Mouse (Mus musculus) naive thymus-derived CD4-positive, alpha-beta T cell, adult 2 months (primary cell): ENCODE results near the gene Hsp90b1.
"Not testable (repeated sequence)": the region's sequence is repeated elsewhere in the genome, so short reads cannot be mapped to it uniquely, and the experiment has no call there.

Experiments used
- DNase-seq: peaks from one replicate; pipeline ENCODE4 v3.0.0-alpha.2; 2011; ENCODE audit warnings: low read depth

Hsp90b1 gene

DNA sequence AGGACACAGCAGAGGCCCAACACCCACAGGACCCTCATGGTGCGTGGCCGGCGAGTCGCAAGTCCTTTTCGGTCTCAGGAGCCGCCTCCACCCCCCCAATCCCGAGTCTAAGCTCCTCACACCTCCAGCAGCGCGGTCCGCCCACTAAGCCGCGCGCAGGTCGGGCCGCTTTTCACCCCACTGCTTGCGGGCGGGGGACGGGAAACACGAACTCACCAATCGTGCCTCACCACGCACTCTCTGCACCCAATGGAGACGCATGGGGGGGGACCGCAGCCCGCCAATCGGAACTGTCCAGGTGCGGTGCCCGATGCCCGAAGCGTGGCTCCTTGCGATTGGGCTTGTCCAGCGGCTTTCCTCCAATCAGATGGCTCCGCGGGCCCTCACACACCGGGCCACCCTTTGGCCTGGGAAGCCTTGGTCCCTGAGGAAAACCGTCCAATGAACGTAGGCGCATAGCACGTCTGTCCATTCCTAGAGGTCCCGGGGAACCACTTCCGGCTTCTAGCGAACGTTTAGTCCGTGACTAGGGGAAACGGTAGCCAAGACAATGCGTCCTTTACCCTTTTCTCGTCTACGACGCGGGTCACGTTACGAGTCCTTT is at the start of gene Hsp90b1, which contains the start of gene Ttc41:
TSS of gene Hsp90b1 (minus strand) at position 192 of the 604 bp plus-strand sequence.
TSS of gene Ttc41 (plus strand) at position 494 of the 604 bp plus-strand sequence.
- DNase-seq: peak; percentile 97

DNA sequence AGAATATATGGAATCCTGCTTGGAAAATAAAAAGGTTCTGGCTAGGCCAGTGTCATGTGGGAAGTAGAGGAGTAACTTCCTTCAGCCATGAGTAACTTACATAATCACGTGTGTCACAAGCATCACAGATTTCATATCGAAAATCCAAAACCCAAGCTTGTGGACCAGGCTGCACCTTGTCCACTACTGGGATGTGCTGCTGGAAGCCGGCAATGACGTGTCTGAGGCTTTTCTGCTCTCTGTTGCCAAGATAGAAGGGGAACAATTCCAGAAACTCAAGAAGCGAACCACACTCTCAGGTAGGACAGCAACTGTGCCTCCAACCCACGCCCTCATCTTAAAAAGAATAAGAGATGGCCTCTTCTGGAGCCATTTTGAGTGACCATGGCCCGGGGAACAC is 39.0 kb upstream of the Hsp90b1 start:
- DNase-seq: no peak

DNA sequence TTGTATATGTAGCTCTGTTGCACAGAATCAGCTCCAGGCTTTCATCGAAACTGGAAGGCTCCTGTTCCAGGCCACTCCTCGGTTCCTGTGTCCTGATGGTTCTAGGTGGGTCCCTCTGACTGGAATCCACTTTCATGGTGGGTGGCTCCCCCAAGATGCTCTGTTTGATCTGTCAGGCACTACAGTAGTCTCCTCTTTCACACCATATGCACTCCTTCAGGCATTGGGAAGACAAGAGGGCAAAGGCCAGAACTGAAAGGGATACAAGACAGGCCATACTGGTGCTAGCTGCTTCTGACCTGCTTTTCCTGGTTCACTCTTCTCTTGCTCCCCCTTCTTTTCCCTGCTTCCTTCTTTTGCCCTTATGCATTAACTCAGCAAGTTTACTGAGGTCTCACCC is 37.6 kb upstream of the Hsp90b1 start:
- no peak for DNase-seq

DNA sequence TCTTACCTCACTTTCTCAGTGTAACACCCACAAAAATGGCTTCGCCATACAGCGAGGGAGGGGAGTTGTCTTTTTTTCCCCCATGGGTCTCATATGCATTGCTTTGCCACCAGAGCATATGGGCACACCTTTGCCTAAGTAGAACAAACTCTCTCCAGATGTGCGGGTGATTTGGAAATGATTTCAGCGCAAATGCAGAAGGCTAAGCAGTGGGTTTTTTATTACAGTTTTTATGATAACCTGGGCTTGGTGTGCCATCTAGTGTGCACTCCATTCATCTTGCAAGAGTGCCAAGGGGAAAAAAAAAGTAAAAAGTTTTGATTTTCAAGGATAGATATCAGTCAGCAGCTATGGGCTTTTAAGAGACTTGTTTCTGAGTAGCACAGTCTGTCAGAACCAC is 29.7 kb upstream of the Hsp90b1 start:
- DNase-seq: peak; percentile 51

DNA sequence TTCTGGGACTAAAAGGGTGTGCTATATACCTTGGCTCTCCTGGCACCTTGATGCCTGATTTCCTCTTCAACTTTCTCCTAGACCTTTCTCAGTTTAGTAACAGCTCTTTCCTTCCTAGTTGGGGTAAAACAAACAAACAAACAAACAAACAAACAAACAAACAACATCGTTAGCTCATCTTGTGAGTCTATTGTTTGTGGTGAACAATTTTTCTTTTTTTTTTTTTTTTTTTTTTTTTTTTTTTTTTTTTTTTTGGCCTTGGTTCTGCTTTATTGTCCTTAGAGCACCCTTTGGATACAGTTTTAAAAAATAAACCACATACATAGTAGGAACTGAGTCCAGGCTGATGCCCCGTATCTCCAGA is 26.2 kb upstream of the Hsp90b1 start:
- DNase-seq: no peak

DNA sequence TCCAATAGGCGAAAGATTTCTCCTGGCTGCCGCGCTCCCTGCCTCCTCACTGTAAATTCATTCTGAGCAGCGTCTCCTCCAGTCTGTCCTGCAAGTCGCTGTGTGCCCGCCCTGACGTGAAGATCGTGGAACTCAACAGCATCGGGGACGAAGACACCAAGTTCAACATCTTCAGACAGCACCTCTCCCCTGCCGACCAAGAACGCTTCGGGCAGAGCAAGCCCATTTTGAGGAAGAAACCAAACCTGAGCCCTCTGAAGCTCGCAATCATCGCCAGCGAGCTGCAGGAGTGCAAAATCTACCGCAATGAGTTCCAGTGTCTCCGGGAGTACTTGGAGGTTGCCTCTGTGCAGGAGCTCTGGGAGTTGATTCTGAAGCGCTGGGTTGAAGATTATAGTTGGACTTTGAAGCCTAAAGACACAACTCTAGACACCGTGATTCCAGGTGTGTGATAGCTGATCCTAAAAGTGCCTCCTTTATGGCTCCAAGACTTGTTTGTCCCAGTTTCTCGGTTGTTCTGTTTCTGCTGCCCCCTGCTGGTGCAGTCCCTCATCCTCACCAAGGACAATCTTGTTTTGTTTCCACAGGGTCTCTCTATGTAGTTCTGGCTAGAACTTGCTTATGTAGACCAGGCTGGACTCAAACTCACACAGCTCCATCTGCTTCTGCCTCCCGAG is 25.7 kb upstream of the Hsp90b1 start:
- DNase-seq: peak; percentile 92

DNA sequence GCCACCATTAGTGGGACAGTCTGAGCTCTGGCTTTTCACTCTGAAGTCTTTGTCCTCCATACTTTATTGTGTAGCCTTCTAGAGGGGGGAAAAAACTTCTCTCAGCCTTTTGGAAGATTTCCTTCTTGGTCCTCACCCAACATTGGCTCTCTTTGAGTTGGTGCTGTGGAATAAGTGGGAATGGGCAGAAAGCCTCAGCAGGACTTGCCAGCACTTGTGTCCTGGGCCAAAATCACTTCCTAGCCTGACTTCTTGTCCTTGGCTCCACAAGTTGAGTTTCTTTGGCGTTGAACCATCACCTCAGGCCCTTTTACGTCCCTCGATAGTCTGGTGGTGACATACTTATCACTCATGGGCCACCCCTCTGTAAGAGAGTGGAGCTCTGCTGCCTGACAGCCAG is 22.9 kb upstream of the Hsp90b1 start:
- peak; percentile 33 for DNase-seq

DNA sequence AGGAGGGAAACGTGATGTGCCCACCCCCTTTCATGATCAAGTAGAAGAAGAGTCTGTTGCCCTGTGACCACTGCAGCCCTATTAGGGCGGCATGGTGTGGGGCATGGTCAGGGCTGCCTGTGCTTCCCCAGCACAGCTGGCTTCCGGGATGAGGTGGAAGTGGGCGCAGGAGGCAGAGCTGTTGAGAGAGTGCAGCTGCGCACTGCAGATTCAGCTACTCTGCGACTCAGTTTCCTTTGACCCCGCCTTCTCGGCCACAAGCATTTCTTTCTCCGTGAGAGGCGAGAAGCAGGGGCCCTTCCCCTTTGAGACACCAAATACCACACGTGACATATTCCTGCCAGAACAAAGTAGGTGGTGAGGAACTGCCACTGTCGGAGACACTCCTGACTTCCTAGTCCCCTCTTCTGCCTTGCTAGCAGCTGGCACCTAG is 22.3 kb upstream of the Hsp90b1 start:
- peak; percentile 87 for DNase-seq

DNA sequence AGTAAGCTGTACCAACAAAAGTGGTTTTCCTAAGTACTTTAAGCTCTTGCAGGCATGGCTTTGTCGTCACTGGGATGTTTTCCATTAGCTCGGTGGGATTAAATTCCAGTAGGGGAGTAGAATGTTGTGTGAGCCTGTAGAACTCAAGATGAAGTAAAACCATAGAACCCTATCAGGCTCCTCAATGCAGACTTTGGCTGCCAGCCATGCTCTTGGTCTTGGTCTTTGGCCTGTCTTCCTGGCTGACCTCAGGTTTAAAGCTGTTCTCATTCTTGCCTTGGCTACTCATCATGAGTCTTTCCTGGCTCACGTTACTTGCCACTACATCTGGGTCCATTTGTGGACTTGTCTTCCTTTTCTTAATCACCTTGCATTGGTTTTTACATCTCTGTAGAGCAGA is 6.8 kb upstream of the Hsp90b1 start:
- DNase-seq: no peak

DNA sequence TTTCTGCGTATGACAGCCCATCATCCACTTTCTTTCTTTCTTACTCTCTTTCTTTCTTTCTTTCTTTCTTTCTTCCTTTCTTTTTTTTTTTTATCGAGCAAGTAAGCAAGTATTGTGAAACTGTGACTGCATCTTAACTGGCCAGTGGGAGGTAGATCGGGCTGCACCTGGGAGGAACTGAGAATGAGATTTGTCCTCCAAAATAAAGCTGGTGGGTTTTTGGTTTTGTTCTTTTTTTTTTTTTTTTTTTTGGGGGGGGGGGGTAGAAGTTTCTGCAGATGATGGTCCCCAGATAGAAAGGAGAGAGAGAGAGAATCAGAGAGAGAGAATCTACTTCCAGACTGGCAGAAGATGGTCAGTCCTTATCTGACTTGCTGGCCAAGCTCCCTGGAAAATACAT is 1.8 kb upstream of the Hsp90b1 start:
- DNase-seq: no peak

DNA sequence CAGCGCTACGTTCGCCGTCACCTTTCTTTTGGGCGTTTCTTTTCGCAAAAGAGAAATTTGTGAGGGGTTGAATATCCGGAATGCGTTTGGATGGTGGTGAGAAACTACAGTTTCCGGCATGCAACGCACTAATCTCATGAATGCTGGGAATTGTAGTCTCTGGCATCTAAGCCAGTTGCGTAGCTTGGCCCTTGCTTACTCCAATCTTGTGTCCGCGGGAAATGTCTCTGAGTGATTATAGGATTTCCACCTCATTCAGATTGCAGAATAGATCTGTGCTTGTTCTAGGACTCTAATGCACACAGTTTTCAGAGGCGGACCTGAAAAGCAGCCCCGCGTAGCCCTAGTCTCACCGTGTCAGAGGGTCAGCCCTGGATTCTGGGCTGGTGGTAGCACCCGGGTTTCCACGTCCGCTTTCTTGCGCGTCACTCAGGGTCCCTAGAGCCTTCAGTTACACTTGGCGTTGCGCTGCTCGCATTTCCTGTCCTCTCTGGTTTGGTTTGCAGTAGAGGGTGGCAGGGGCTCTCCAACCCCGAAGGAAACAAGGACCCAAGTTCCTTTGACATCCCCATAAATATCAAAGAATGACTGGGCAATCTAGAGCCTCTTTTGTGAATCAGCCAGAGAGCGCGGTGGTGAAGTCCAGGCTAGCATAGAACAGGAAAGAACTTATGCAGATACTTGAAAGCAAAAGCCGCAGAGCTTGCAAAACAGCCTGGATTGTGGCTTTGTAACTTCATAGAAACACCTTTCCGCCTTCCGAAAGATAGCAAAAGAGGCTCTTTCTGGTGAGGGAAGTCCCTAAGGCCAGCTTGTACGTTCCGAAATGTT is 828 bp upstream of the Hsp90b1 start:
- peak; percentile 95 for DNase-seq

DNA sequence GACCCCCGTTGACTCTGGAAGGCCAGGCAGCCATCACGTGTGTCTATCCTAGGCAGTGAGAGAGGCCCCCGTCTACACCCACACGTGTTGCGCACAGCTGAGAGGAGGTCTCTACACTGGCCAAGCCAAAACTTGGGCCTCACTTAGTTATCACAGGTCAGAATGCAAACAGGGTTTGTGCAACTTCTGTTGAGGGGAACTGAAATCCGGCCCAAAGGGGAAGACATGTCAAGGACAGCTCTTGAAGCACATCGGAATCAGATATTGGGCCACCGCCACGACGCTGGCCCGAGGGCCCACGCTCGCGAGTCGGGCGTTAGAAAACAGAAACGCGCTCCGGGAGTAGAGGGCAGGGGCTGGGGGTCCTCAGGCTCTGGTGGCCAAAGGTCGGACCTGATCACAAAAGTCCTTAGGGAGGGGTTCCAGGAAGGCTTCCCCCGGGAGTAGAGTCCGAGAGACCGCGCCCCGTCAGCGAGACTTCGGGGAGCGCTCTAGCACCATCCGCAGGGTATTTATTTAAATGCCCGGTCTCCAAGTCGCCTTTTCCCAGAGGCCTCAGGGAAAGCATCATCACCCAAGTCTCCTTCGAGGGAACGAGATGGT is 619 bp downstream of the Hsp90b1 start:
- peak; percentile 35 for DNase-seq

DNA sequence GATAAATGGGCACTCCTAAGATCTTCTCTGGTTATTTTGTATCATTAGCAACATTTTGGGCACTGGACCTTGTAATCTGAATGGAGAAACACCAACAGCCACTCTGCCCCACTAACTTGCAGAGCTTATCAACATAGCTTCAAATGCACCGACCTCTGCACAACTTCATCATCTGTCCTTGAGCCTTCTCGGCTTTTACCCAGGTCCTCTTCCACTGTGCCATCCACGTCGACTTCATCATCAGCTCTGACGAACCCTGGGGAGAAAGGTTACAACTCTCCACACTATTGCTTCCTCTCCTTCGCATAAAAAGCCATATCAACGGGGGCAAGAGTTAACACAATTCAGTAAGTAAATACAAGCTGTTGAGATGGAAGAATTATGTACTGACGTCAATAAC is 1.2 kb downstream of the Hsp90b1 start:
- peak; percentile 20 for DNase-seq

DNA sequence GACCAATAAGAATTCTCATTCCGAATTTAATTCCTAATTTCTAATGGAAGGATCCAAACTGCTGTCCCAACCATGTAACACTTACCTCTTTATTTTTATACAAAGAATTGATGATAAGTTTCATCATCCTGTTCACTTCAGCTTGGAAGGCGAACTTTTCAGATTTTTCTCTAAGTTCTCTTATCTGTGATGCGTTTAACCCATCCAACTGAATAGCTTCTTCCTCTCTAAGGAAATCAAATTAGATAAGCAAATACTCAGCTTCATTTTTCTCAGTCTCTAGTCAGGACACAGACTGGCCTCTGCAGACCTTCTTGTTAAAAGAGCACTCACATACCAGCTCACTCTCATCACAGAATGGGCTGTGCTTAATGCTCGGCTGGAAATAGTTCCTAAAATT is 1.9 kb downstream of the Hsp90b1 start:
- DNase-seq: no peak

DNA sequence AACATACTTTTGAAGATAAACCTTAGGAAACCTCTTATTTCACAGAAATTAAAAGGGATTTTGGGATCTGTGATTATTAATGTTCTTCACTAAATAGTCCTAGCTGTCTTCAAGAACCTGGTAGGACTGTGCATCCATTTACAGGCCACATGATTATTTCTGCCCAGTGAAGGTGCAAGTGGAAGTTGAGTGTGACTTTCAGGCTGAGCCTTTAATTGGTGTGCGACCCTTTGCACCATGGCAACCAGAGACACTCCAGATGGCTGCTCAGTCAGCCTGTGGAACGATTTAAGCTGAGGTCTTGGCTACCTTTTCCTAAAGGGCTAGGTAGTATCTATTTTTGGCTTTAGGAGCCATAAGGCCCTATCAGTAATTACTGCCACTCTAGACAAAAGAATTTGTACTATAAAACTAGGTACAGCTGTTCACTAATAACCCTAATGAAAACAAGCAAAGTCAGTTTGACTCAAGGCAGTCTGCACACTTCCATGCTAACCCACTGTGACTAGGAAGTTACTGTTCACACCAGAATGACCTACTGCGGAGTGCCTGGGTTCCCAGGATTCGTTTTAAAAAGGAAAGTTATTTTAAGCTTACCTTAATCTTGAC is 2.9 kb downstream of the Hsp90b1 start:
- DNase-seq: no peak

DNA sequence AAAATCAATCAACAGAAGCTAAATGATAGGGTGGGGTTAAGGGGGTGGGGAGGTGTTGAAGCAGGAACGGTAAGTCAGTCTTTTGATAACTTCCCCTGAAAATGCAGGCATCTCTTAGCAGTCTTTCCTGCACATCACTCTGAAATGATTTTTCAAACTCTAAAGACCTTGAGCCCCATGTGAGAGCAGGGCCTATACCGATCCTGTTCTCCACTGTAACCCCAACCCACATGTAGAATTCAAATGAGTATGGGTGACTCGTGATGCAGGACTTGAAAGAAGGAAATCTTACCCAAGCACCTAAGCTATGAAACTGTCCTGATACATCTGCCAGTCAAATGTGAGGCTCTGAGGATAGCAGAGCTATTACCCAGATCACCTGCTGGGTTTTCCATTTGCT is 4.3 kb downstream of the Hsp90b1 start:
- DNase-seq: no peak

DNA sequence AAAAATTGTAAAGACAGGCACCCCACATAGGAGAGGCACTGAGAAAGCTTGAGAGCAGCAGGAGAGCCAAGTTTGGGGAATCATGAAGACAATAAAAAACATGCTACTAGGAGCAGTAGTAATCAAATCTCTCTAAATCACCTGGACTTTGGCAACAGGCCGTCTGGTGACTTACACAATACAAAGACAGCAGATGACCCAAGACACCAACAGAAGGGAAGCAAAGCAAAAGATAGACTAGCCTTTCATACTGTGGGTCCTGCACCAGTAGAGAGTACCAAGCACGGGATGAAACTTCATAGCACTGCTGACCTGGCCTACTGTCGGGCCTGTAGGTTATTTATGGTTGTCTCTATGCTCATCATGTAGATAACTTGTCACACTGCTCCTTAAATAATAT is 5.1 kb downstream of the Hsp90b1 start:
- DNase-seq: no peak

DNA sequence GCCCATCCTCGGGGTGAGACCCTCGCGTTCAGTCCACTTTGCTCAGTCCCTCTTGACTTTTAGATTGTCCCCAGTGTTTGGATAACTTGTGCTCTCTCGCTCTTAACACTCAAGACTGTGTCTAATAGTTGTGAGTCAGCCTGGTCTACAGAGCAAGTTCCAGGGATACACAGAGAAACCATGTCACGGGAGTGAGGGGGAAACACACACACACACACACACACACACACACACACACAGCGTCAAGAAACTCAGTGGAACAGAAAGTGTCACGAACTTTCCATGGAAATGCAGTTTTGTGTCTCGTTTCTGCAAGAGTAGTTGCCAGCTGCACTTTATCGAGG is 19.3 kb downstream of the Hsp90b1 start:
- DNase-seq: peak; percentile 39

DNA sequence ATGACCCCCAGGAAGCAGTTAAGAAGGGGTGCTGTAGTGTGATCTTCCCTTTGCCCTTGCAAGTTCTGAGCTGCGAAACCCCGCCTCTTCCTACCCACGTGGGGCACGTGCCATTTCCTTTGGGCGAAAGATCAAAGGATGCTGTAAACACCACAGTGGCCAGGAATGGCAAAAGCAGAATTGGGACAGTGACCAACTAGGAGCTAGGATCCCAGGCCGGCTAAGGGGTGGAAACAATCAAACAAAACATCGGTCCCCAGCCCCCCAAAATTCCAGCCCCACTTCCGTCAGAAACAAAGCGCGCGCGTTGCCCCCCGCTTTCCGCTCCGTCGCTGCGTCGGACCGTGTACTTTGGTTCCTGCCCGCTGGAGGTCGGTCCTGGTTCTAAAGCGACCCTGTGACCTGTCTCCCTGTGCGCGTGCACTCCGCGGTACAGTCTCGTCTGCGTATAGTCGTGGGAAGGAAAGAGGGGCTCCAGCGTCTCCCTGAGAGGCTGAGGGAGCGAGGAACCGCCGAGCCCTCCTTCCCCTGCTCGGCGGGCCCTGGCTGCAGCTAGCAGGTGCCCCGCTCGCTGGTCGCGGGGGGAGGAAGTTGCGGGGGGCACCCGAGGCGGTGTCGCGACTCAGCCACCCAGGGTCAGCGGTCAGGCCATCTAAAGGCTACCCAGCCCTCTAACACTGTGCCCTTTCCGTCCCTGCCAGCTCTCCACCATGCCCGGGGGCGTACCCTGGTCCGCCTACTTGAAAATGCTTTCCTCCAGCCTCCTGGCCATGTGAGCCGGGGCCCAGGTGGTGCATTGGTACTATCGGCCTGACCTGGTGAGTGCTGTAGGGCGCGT is 19.9 kb downstream of the Hsp90b1 start:
- peak; percentile 91 for DNase-seq

DNA sequence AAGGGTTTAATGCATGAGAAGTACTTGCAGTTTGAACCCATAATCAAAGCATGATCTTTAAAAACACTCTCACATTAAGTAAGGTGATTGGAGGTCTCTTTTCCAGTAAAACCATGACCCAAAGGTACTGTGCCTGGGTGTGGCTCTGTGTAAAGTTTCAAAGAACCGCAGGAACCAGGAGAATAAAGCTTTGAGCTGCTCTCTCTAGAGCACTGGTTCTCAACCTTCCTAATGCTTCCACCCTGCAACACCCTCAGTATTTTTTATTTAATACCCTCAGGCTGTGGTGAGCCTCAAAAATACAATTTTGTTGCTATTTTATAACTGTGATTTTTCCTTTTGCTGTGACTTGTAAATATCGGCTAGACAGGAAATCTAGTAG is 20.5 kb downstream of the Hsp90b1 start:
- not testable (repeated sequence) for DNase-seq

DNA sequence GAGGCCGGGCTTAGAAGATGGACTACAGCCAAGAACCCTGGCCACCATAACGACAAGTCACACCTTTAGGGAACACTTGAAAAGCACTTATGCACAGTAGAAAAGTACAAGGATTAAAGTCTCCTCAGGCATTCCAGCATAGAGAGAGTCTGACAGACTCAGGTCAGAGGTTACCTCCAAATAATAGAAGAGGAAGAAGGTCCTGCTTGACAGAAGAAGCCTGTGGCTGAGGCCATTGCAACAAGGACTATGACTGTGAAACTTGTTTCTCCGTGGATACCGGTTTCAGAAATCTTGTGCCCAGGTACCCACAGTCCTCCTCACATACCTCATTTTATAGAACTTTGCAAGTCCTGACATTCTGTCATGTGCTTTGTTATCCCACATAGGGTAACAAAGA is 34.8 kb downstream of the Hsp90b1 start:
- DNase-seq: not testable (repeated sequence)
